17 mouse cellular contexts compared by ENCODE assay signal in genomic region chr12:36681779-36682178, GRCm38 (mm10).
A peak's percentile ranks its signal among the peaks of the same experiment; 100 is the strongest.
DNase-seq lines count a peak whose midpoint lies in the region; ATAC-seq and TF ChIP-seq lines count a peak whose summit lies in the region.
"Had no signal": no experiment of that assay in that cellular context is flagged by ENCODE, and none has a peak within 500 bp of the region (broad histone marks: within the 10 kb centered on the region; RNA-seq: fewer than 3 reads in every experiment).

No protein-coding gene starts in this region.

- TF ChIP-seq CTCF in gastrocnemius, adult 2 months (IDR thresholded peaks at IDR 0.05) = peak; percentile 48
- TF ChIP-seq CTCF in kidney, postnatal 0 days (IDR thresholded peaks at IDR 0.05; ENCODE audit: low read depth) = peak; percentile 16; the same call in 1 of the 2 replicates
- TF ChIP-seq CTCF in midbrain, postnatal 0 days (IDR thresholded peaks at IDR 0.05) = peak; percentile 13; the same call in 1 of the 2 replicates

- no peak overlapping the region for H3K4me2 ChIP-seq in kidney, postnatal 0 days (ENCODE audit: low read length)
- H3K4me2 ChIP-seq in kidney, embryonic 15.5 days = no peak overlapping the region
- no peak overlapping the region for H3K4me2 ChIP-seq in midbrain, postnatal 0 days (ENCODE audit: low read depth, low read length, poor library complexity, severe bottlenecking)
- no peak overlapping the region for H3K4me2 ChIP-seq in midbrain, embryonic 14.5 days (ENCODE audit: low read length)
- H3K4me2 ChIP-seq: embryonic facial prominence, embryonic 13.5 days; forebrain, embryonic 12.5 days; heart, embryonic 12.5 days; hindbrain, embryonic 15.5 days had no signal

- H3K9me3 ChIP-seq in kidney, postnatal 0 days (replicated peaks; ENCODE audit: low read length) = no peaks in the 10 kb centered on the region
- H3K9me3 ChIP-seq in kidney, embryonic 15.5 days (replicated peaks) = no peaks in the 10 kb centered on the region
- no peaks in the 10 kb centered on the region for H3K9me3 ChIP-seq in midbrain, postnatal 0 days (ENCODE audit: low read length)
- no peaks in the 10 kb centered on the region for H3K9me3 ChIP-seq in midbrain, embryonic 14.5 days (ENCODE audit: control insufficient read depth, low read length)
- H3K9me3 ChIP-seq: embryonic facial prominence, embryonic 13.5 days; forebrain, embryonic 12.5 days; heart, embryonic 12.5 days; hindbrain, embryonic 15.5 days had no signal

- intact Hi-C loops in gastrocnemius, adult 2 months (cut with DNase I) = no loop called here
- intact Hi-C loops in gastrocnemius, postnatal 14 days (cut with DNase I; ENCODE audit: low total_unique reads) = no loop called here

- H3K27me3 ChIP-seq in kidney, postnatal 0 days (ENCODE audit: insufficient read depth, low read length) = no peaks in the 10 kb centered on the region
- H3K27me3 ChIP-seq in kidney, embryonic 15.5 days = no peaks in the 10 kb centered on the region
- no peaks in the 10 kb centered on the region for H3K27me3 ChIP-seq in midbrain, postnatal 0 days (ENCODE audit: insufficient read depth, low read length)
- no peaks in the 10 kb centered on the region for H3K27me3 ChIP-seq in midbrain, embryonic 14.5 days (ENCODE audit: control insufficient read depth, insufficient read depth, low read length)
- H3K27me3 ChIP-seq: embryonic facial prominence, embryonic 13.5 days; forebrain, embryonic 12.5 days; heart, embryonic 12.5 days; hindbrain, embryonic 15.5 days had no signal

- no peaks in the 10 kb centered on the region for H3K4me1 ChIP-seq in kidney, postnatal 0 days (replicated peaks; ENCODE audit: insufficient read depth, low read length)
- no peaks in the 10 kb centered on the region for H3K4me1 ChIP-seq in kidney, embryonic 15.5 days
- H3K4me1 ChIP-seq in midbrain, postnatal 0 days (ENCODE audit: insufficient read depth, low read length) = no peaks in the 10 kb centered on the region
- H3K4me1 ChIP-seq in midbrain, embryonic 14.5 days (ENCODE audit: control insufficient read depth, insufficient read depth, low read length) = no peaks in the 10 kb centered on the region
- H3K4me1 ChIP-seq: embryonic facial prominence, embryonic 13.5 days; forebrain, embryonic 12.5 days; heart, embryonic 12.5 days; hindbrain, embryonic 15.5 days had no signal

- 75% methylated on average over 6 of the region's 6 CpGs for WGBS in kidney, postnatal 0 days
- 72% methylated on average over 6 of the region's 6 CpGs for WGBS in kidney, embryonic 15.5 days
- 90% methylated on average over 6 of the region's 6 CpGs for WGBS in midbrain, postnatal 0 days
- WGBS in midbrain, embryonic 14.5 days = 81% methylated on average over 6 of the region's 6 CpGs

- DNase-seq in gastrocnemius, adult 2 months = no peak
- DNase-seq in gastrocnemius, postnatal 14 days = no peak
- no peak for DNase-seq in kidney, postnatal 0 days (ENCODE audit: low spot score)
- DNase-seq in midbrain, postnatal 0 days (ENCODE audit: low spot score) = no peak
- DNase-seq in midbrain, embryonic 14.5 days = no peak
- no peak for DNase-seq in testis, postnatal 10 days (ENCODE audit: low spot score)
- DNase-seq: adrenal gland, adult 2 months; adrenal gland, postnatal 25 days; cerebellum, adult 18-20 months; cerebellum, adult 9-11 months; cerebellum, postnatal 36 days; heart, adult 18-20 months had no signal

- H3K27ac ChIP-seq in gastrocnemius, adult 2 months = no peak overlapping the region
- H3K27ac ChIP-seq in kidney, postnatal 0 days = no peak overlapping the region
- H3K27ac ChIP-seq in kidney, embryonic 15.5 days = no peak overlapping the region
- H3K27ac ChIP-seq in midbrain, postnatal 0 days (ENCODE audit: low read depth, low read length) = no peak overlapping the region
- H3K27ac ChIP-seq in midbrain, embryonic 14.5 days (replicated peaks; ENCODE audit: low read depth, low read length) = no peak overlapping the region
- H3K27ac ChIP-seq: embryonic facial prominence, embryonic 13.5 days; forebrain, embryonic 12.5 days; hindbrain, embryonic 15.5 days had no signal

- H3K4me3 ChIP-seq in gastrocnemius, adult 2 months = no peak overlapping the region
- H3K4me3 ChIP-seq in kidney, postnatal 0 days (replicated peaks; ENCODE audit: low read depth, low read length) = no peak overlapping the region
- H3K4me3 ChIP-seq in kidney, embryonic 15.5 days (replicated peaks) = no peak overlapping the region
- H3K4me3 ChIP-seq in midbrain, postnatal 0 days (ENCODE audit: low read depth, low read length) = no peak overlapping the region
- no peak overlapping the region for H3K4me3 ChIP-seq in midbrain, embryonic 14.5 days (replicated peaks; ENCODE audit: low read depth, low read length)
- H3K4me3 ChIP-seq: embryonic facial prominence, embryonic 13.5 days; forebrain, embryonic 12.5 days; heart, embryonic 12.5 days; hindbrain, embryonic 15.5 days had no signal

- H3K9ac ChIP-seq in kidney, postnatal 0 days (ENCODE audit: low read depth, low read length) = no peak overlapping the region
- no peak overlapping the region for H3K9ac ChIP-seq in kidney, embryonic 15.5 days
- H3K9ac ChIP-seq in midbrain, postnatal 0 days (replicated peaks; ENCODE audit: low read length, poor library complexity, severe bottlenecking) = no peak overlapping the region
- no peak overlapping the region for H3K9ac ChIP-seq in midbrain, embryonic 14.5 days (replicated peaks; ENCODE audit: low read length)
- H3K9ac ChIP-seq: embryonic facial prominence, embryonic 13.5 days; forebrain, embryonic 12.5 days; heart, embryonic 12.5 days; hindbrain, embryonic 15.5 days had no signal

- H3K36me3 ChIP-seq in kidney, postnatal 0 days (ENCODE audit: insufficient read depth, low read length) = no peaks in the 10 kb centered on the region
- H3K36me3 ChIP-seq in kidney, embryonic 15.5 days = no peaks in the 10 kb centered on the region
- no peaks in the 10 kb centered on the region for H3K36me3 ChIP-seq in midbrain, postnatal 0 days (ENCODE audit: insufficient read depth, low read length)
- H3K36me3 ChIP-seq in midbrain, embryonic 14.5 days (ENCODE audit: control insufficient read depth, insufficient read depth, low read length) = no peaks in the 10 kb centered on the region
- H3K36me3 ChIP-seq: embryonic facial prominence, embryonic 13.5 days; forebrain, embryonic 12.5 days; heart, embryonic 12.5 days; hindbrain, embryonic 15.5 days had no signal

- no peak for ATAC-seq in kidney, postnatal 0 days (replicated peaks; ENCODE audit: low FRiP score, low read depth)
- no peak for ATAC-seq in kidney, embryonic 15.5 days (replicated peaks; ENCODE audit: low FRiP score)
- no peak for ATAC-seq in midbrain, postnatal 0 days (ENCODE audit: low FRiP score)
- no peak for ATAC-seq in midbrain, embryonic 14.5 days (ENCODE audit: low FRiP score, low TSS enrichment)
